Comparison of ENCODE assay signal across 23 mouse cellular contexts in the genomic region with DNA sequence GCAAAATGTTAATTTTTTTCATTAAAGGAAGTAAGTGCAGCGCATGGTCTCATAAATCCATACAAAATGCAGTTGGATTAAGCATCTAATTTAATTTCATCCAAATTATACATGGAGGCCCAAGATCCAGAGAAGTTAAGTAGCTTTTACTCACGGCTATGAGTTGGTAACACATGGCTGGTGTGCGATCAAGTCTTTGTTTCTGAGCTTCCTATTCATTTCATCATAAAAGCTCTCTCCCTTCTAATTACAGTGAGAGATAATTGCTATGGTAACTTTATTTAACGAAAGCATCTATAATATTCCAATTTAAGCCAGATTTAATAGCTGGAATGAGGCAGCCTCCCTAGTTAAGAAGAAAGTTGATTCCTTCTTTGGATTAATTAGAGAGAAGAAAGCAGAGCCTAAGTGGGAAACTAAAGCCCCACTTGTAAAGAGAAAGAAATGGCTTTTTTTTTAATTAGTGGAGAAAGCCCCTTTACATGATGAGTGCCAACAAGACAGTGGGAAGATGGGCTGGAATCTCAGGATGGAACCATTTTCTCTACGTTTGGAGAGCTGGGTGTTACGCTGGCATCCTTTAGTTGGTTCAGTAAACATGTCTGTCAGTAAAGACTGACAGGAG.
"Had no signal": no experiment of that assay in that cellular context is flagged by ENCODE, and none has a peak within 500 bp of the region (broad histone marks: within the 10 kb centered on the region; RNA-seq: fewer than 3 reads in every experiment).

No protein-coding gene starts in this region.

- H3K4me1 ChIP-seq: limb, embryonic 12.5 days; liver, embryonic 15.5 days; lung, embryonic 15.5 days; megakaryocyte, embryonic 14.5 days; midbrain, embryonic 10.5 days; neural tube, embryonic 13.5 days; stomach, embryonic 15.5 days had no signal

- ATAC-seq: midbrain, embryonic 13.5 days had no signal

- H3K27ac ChIP-seq: limb, embryonic 12.5 days; limb, embryonic 15.5 days; liver, embryonic 15.5 days; lung, embryonic 15.5 days; midbrain, embryonic 10.5 days; midbrain, embryonic 13.5 days; neural tube, embryonic 13.5 days; stomach, embryonic 15.5 days had no signal

- H3K9ac ChIP-seq: limb, embryonic 12.5 days; limb, embryonic 15.5 days; liver, embryonic 15.5 days; lung, embryonic 15.5 days; midbrain, embryonic 13.5 days; neural tube, embryonic 13.5 days; stomach, embryonic 15.5 days had no signal

- DNase-seq: kidney, adult 11 months; kidney, adult 8-10 months; kidney, postnatal 14 days; kidney, postnatal 4 days; left cerebral cortex, postnatal 4 days; lung, adult 18-20 months; lung, postnatal 10 days; lung, postnatal 36 days; right cerebral cortex, adult 18-20 months; right cerebral cortex, postnatal 14 days; spleen, adult 18-20 months; thymus, postnatal 25 days had no signal

- H3K36me3 ChIP-seq: limb, embryonic 12.5 days; limb, embryonic 15.5 days; liver, embryonic 15.5 days; lung, embryonic 15.5 days; midbrain, embryonic 10.5 days; midbrain, embryonic 13.5 days; neural tube, embryonic 13.5 days; stomach, embryonic 15.5 days had no signal

- H3K4me3 ChIP-seq: limb, embryonic 12.5 days; limb, embryonic 15.5 days; liver, embryonic 15.5 days; lung, embryonic 15.5 days; megakaryocyte, embryonic 14.5 days; midbrain, embryonic 10.5 days; midbrain, embryonic 13.5 days; myocyte; neural tube, embryonic 13.5 days; stomach, embryonic 15.5 days had no signal

- H3K9me3 ChIP-seq: limb, embryonic 12.5 days; limb, embryonic 15.5 days; liver, embryonic 15.5 days; lung, embryonic 15.5 days; megakaryocyte, embryonic 14.5 days; midbrain, embryonic 10.5 days; midbrain, embryonic 13.5 days; neural tube, embryonic 13.5 days; stomach, embryonic 15.5 days had no signal

- H3K4me2 ChIP-seq: limb, embryonic 12.5 days; limb, embryonic 15.5 days; liver, embryonic 11.5 days; liver, embryonic 15.5 days; lung, embryonic 15.5 days; midbrain, embryonic 13.5 days; neural tube, embryonic 13.5 days; stomach, embryonic 15.5 days had no signal

- H3K27me3 ChIP-seq: limb, embryonic 12.5 days; limb, embryonic 15.5 days; liver, embryonic 15.5 days; lung, embryonic 15.5 days; megakaryocyte, embryonic 14.5 days; midbrain, embryonic 13.5 days; neural tube, embryonic 13.5 days; stomach, embryonic 15.5 days had no signal
